Mouse (Mus musculus): ENCODE measurements around the gene Dnase2a. TPM values are rescaled to one million over a fixed set of nuclear protein-coding genes. Genes with fewer than 3 reads are reported as not detected.
A peak's percentile ranks its signal among the peaks of the same experiment; 100 is the strongest.

The Dnase2a gene
- polyA plus RNA-seq (2015; fragmentation: Nextera tagmentation; extraction: Ambion mirVana): 7.1 and 7.6 TPM in 2 replicates

GRCm38 (mm10) chr8:84908421-84909161, at the start of gene Dnase2a:
Gene Dnase2a (plus strand): TSS chr8:84908560.
- no peak within 1 kb of the TSS for H3K27ac ChIP-seq

DNA sequence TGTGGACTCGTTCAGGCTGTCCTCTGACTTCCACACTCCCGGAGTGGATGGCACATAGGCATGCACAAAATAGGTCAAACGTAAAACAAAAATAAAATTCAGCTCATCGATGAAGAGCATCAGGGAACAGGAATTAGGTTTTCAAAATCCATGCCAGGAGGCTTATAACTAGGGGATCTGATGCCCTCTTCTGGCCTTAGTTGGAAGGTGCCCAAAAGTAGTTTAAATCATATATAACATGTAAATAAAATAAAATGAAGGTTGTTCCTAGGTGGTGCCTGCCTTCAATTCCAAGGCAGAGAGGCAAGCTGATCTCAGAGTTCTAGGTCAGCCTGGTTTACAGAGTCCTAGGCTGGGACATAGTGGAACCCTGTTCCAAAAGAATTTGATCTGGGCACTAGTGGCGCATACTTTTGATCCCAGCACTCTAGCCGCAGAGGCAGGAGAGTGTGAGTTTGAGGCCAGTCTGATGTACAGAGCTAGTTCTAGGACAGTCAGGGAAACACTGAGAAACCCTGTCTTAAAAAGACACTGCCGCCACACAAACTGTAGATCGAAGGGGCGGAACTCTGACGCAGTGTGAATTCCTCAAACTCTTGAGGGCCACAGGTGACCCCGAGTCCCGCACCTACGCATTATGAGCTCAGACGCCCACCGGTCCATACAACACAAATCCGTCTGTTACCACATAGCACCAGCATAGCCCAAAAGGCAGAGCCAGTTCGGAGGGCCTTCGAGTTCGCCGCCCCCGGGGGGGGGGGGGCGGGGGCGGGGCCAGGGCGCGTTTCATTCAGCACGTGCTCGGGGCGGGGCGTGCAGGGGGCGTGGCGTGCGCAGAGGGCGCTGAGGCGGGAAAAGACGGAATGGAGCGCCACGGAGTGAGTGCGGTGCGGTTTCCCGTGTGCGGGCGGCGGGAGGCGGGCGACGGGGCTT, 36.7 kb upstream of the Dnase2a start, which contains the start of gene Syce2:
Gene Syce2 (plus strand): TSS at position 736 of the 933 bp plus-strand sequence.
- H3K4me3 ChIP-seq: peak within 1 kb of the TSS; percentile 43

More at GRCm38 (mm10) chr8:84908421-84909161, at the start of gene Dnase2a:
- Histone ChIP-seq H3K9me3 (no peaks in the 10 kb centered on the region), H3K36me3 (replicated peaks) (peaks cover 20% of the 10 kb centered on the region), H3K4me3 (peak within 1 kb of the TSS; percentile 33), H3K4me2 (peak within 1 kb of the TSS; percentile 50), H3K4me1 (peaks cover 17% of the 10 kb centered on the region), H3K9ac (peak within 1 kb of the TSS; percentile 17; the same call in 1 of the 2 replicates), H3K27me3 (replicated peaks) (peaks cover 24% of the 10 kb centered on the region)
- ATAC-seq (replicated peaks): peak; percentile 65
- WGBS: 2% methylated on average over 45 of the region's 45 CpGs

GRCm38 (mm10) chr8:84872309-84872965, 35.9 kb upstream of the Dnase2a start:
- H3K4me2 ChIP-seq: peak overlapping the region; percentile 87
- no peak overlapping the region for H3K27ac ChIP-seq
- H3K4me3 ChIP-seq: peak overlapping the region; percentile 43
- WGBS: 3% methylated on average over 54 of the region's 54 CpGs
- H3K27me3 ChIP-seq (replicated peaks): peaks cover 7% of the 10 kb centered on the region; the same call in 1 of the 2 replicates
- peak overlapping the region; percentile 21 for H3K9ac ChIP-seq
- peak; percentile 57 for ATAC-seq (replicated peaks)
- no peaks in the 10 kb centered on the region for H3K9me3 ChIP-seq
- H3K4me1 ChIP-seq: peaks cover 10% of the 10 kb centered on the region
- peaks cover 14% of the 10 kb centered on the region; the same call in 1 of the 2 replicates for H3K36me3 ChIP-seq (replicated peaks)

More for the DNA sequence above, 36.7 kb upstream of the Dnase2a start, which contains the start of gene Syce2:
- 15% methylated on average over 46 of the region's 46 CpGs for WGBS
- Histone ChIP-seq H3K27me3 (replicated peaks) (peaks cover 7% of the 10 kb centered on the region; the same call in 1 of the 2 replicates), H3K36me3 (replicated peaks) (peaks cover 20% of the 10 kb centered on the region; the same call in 1 of the 2 replicates), H3K4me2 (peak within 1 kb of the TSS; percentile 87), H3K4me1 (peaks cover 10% of the 10 kb centered on the region), H3K9ac (peak within 1 kb of the TSS; percentile 21), H3K27ac (no peak within 1 kb of the TSS), H3K9me3 (no peaks in the 10 kb centered on the region)
- ATAC-seq (replicated peaks): peak; percentile 75

- ATAC-seq (replicated peaks): no peak
- Histone ChIP-seq H3K4me2 (peak overlapping the region; percentile 87), H3K9ac (no peak overlapping the region), H3K9me3 (no peaks in the 10 kb centered on the region), H3K4me3 (peak overlapping the region; percentile 43; the same call in 1 of the 2 replicates), H3K4me1 (peaks cover 10% of the 10 kb centered on the region), H3K27me3 (replicated peaks) (peaks cover 7% of the 10 kb centered on the region; the same call in 1 of the 2 replicates), H3K27ac (no peak overlapping the region), H3K36me3 (replicated peaks) (peaks cover 8% of the 10 kb centered on the region; the same call in 1 of the 2 replicates)
- WGBS: 85% methylated on average over 4 of the region's 4 CpGs
These were observed 35.3 kb upstream of the Dnase2a start for GRCm38 (mm10) chr8:84873016-84873415.

- WGBS: 91% methylated on average over 3 of the region's 3 CpGs
- H3K9me3 ChIP-seq: no peaks in the 10 kb centered on the region
- H3K27me3 ChIP-seq (replicated peaks): peaks cover 7% of the 10 kb centered on the region; the same call in 1 of the 2 replicates
- H3K9ac ChIP-seq: no peak overlapping the region
- no peaks in the 10 kb centered on the region for H3K36me3 ChIP-seq (replicated peaks)
- ATAC-seq (replicated peaks): no peak
- peaks cover 10% of the 10 kb centered on the region for H3K4me1 ChIP-seq
- no peak overlapping the region for H3K4me3 ChIP-seq
- H3K4me2 ChIP-seq: no peak overlapping the region
- H3K27ac ChIP-seq: no peak overlapping the region
These were observed 34.0 kb upstream of the Dnase2a start for GRCm38 (mm10) chr8:84874339-84874738.

DNA sequence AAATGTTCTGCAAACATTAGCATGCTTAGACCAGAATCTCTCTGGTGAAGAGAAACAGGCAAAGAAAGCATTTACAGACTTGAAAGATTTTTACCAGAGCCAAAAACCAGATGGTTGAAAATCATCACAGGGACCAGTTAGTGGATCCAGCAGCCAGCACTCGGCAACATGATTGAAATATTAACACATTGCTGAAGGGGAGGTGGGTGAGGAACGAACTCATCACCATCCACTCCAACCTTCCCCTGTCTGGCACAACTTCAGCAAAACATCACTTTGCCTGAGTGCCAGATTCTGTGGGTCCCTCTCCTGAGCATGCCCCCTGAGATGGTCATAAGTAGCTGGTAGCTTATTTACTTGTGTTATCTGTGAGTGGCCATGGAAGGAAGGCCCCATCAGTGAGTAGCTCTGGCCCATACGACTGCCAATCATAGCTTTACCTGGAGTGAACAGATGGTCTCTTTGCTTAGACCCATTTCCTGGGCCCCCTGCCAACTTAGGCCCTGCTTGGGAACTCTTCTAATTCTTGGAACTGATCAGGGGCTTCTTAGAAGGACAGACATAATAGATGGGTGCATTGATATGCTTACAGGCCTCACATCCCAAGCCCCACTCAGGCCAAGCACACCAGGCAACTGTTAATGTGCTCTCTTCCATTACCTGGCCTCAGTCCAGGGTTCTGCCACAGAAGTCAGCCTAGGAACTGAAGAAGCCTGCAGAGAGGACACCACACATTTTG, 30.9 kb upstream of the Dnase2a start:
- Histone ChIP-seq H3K4me2 (no peak overlapping the region), H3K9ac (no peak overlapping the region), H3K4me3 (no peak overlapping the region), H3K27ac (no peak overlapping the region), H3K27me3 (replicated peaks) (peaks cover 6% of the 10 kb centered on the region; the same call in 1 of the 2 replicates), H3K9me3 (no peaks in the 10 kb centered on the region), H3K4me1 (peaks cover 4% of the 10 kb centered on the region), H3K36me3 (replicated peaks) (no peaks in the 10 kb centered on the region)
- ATAC-seq (replicated peaks): no peak
- WGBS: 88% methylated on average over 3 of the region's 3 CpGs

DNA sequence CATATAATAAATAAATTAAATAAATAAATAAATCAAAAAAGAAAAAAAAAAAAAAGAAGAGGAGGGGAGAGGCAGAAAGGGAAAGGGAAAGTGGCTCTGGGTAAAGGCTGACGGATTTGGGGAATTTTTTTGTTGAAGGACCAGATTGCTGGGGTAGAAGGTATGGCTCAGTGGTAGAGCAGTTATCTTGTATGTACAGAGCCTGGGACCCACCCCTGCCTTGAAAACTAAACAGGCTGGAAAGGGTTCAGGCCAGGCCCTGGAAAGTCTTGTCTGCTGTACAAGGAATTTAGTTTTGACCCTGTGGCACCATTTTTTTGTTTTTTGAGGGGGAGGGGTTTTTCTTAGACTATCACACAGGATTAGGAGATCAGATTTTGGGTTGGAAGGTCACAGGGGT, 29.4 kb upstream of the Dnase2a start:
- Histone ChIP-seq H3K36me3 (replicated peaks) (no peaks in the 10 kb centered on the region), H3K27ac (no peak overlapping the region), H3K4me1 (no peaks in the 10 kb centered on the region), H3K27me3 (replicated peaks) (no peaks in the 10 kb centered on the region), H3K4me2 (no peak overlapping the region), H3K9me3 (no peaks in the 10 kb centered on the region), H3K9ac (no peak overlapping the region), H3K4me3 (no peak overlapping the region)
- WGBS: 92% methylated on average over 1 of the region's 1 CpGs
- ATAC-seq (replicated peaks): no peak

DNA sequence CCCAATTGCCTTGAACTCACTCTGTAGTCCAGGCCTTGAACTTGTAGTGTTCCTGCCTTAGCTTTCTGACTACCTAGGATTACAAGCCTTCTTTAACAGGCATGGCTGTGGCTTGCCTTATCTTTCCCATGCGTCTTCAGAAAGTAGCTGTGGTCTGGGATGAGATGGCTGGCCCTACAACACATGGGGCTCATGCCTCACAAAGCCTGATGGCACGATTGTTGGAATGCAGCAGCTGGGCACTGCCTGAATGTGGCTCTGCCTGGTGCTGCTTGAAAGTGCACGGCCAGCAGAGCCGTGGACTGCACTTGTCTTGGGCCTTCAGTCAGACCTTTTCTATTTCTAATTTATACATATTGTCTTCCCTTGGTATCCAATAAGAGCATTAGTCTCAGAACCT, 23.6 kb upstream of the Dnase2a start:
- Histone ChIP-seq H3K4me3 (no peak overlapping the region), H3K27me3 (replicated peaks) (no peaks in the 10 kb centered on the region), H3K9ac (no peak overlapping the region), H3K4me2 (no peak overlapping the region), H3K36me3 (replicated peaks) (peaks cover 18% of the 10 kb centered on the region; the same call in 1 of the 2 replicates), H3K4me1 (no peaks in the 10 kb centered on the region), H3K27ac (no peak overlapping the region), H3K9me3 (no peaks in the 10 kb centered on the region)
- WGBS: 89% methylated on average over 4 of the region's 4 CpGs
- ATAC-seq (replicated peaks): no peak

DNA sequence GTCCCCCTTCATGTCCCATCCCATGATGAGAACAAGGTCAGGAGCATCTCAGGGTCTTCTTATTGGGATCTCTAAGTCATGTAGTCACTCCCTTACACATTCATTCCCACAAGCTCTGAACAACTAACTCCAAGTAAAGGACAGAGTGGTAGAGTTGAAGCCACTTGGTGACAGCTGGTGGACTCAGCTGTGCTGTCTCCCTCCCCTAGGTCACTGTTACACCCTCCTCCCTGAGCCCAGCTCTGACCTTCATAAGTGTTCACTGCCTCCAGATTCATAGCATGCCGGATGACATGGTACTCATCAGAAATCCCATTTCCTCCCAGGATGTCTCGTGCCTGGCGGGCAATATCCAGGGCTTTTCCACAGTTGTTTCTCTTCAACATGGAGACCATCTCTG, 20.1 kb upstream of the Dnase2a start:
- Histone ChIP-seq H3K4me2 (no peak overlapping the region), H3K36me3 (replicated peaks) (peaks cover 18% of the 10 kb centered on the region; the same call in 1 of the 2 replicates), H3K4me1 (peaks cover 10% of the 10 kb centered on the region), H3K4me3 (no peak overlapping the region), H3K27ac (no peak overlapping the region), H3K9me3 (no peaks in the 10 kb centered on the region), H3K9ac (no peak overlapping the region), H3K27me3 (replicated peaks) (no peaks in the 10 kb centered on the region)
- 95% methylated on average over 3 of the region's 3 CpGs for WGBS
- ATAC-seq (replicated peaks): no peak

- 90% methylated on average over 1 of the region's 1 CpGs for WGBS
- H3K9ac ChIP-seq: no peak overlapping the region
These were observed 19.2 kb upstream of the Dnase2a start for GRCm38 (mm10) chr8:84889141-84889540.

More at GRCm38 (mm10) chr8:84889141-84889540, 19.2 kb upstream of the Dnase2a start:
- Histone ChIP-seq H3K27ac (no peak overlapping the region), H3K27me3 (replicated peaks) (no peaks in the 10 kb centered on the region), H3K9me3 (no peaks in the 10 kb centered on the region), H3K36me3 (replicated peaks) (peaks cover 18% of the 10 kb centered on the region; the same call in 1 of the 2 replicates), H3K4me3 (no peak overlapping the region), H3K4me1 (peaks cover 14% of the 10 kb centered on the region), H3K4me2 (no peak overlapping the region)
- ATAC-seq (replicated peaks): no peak
